Mouse (Mus musculus) hindbrain, embryonic 13.5 days (tissue): ENCODE results near the gene Siglec1. TPM values are rescaled to one million over a fixed set of nuclear protein-coding genes. Genes with fewer than 3 reads are reported as not detected.
"Not testable (repeated sequence)": the region's sequence is repeated elsewhere in the genome, so short reads cannot be mapped to it uniquely, and the experiment has no call there.

Experiments
- ATAC-seq: fragments of 200-750 bp; cut with Nextera tagmentation; 2 replicates; pipeline ENCODE4 v1.8.0; 2017; ENCODE audit warnings: moderate TSS enrichment; ENCODE audit not compliant: low FRiP score
- H3K27ac ChIP-seq: fragments of 300-500 bp; sonication (generic); 2 replicates; pipeline ENCODE4 v1.5.1; 2015; ENCODE audit warnings: inconsistent platforms, mild to moderate bottlenecking, moderate library complexity
- H3K27me3 ChIP-seq: fragments of 300-500 bp; sonication (generic); 2 replicates; pipeline ENCODE4 v1.6.1; 2015; ENCODE audit warnings: mild to moderate bottlenecking, inconsistent platforms
- H3K36me3 ChIP-seq: fragments of 300-500 bp; sonication (generic); 2 replicates; pipeline ENCODE4 v1.6.1; 2015; ENCODE audit warnings: mild to moderate bottlenecking, inconsistent platforms
- H3K4me1 ChIP-seq: fragments of 300-500 bp; sonication (generic); replicated peaks from 2 replicates; pipeline ENCODE4 v1.6.1; 2015; ENCODE audit warnings: inconsistent platforms
- H3K4me2 ChIP-seq: fragments of 300-500 bp; sonication (generic); 2 replicates; pipeline ENCODE4 v1.6.1; 2015; ENCODE audit warnings: inconsistent platforms, mild to moderate bottlenecking, moderate library complexity
- H3K4me3 ChIP-seq: fragments of 300-500 bp; sonication (generic); 2 replicates; pipeline ENCODE4 v1.5.1; 2015; ENCODE audit warnings: mild to moderate bottlenecking, inconsistent platforms
- H3K9ac ChIP-seq: fragments of 300-500 bp; sonication (generic); 2 replicates; pipeline ENCODE4 v1.6.1; 2015; ENCODE audit warnings: mild to moderate bottlenecking, inconsistent platforms
- H3K9me3 ChIP-seq: fragments of 300-500 bp; sonication (generic); 2 replicates; pipeline ENCODE4 v1.6.1; 2016; ENCODE audit warnings: inconsistent platforms
- WGBS: fragments of 180-500 bp; shearing (Covaris S2); methylation state at CpG from one replicate; pipeline ENCODE4 v1.1.7; 2015; 5-methylcytosine and 5-hydroxymethylcytosine counted together
- polyA plus RNA-seq: library from polyadenylated mRNA; unstranded; fragments of >200 nt; fragmentation: Nextera tagmentation; extraction: Ambion mirVana; gene quantifications from 2 replicates; pipeline ENCODE4 v1.2.1, GENCODE M21; 2015

Gene Siglec1
- polyA plus RNA-seq, 1 experiment from 2014 or later = 0.23 TPM

DNA sequence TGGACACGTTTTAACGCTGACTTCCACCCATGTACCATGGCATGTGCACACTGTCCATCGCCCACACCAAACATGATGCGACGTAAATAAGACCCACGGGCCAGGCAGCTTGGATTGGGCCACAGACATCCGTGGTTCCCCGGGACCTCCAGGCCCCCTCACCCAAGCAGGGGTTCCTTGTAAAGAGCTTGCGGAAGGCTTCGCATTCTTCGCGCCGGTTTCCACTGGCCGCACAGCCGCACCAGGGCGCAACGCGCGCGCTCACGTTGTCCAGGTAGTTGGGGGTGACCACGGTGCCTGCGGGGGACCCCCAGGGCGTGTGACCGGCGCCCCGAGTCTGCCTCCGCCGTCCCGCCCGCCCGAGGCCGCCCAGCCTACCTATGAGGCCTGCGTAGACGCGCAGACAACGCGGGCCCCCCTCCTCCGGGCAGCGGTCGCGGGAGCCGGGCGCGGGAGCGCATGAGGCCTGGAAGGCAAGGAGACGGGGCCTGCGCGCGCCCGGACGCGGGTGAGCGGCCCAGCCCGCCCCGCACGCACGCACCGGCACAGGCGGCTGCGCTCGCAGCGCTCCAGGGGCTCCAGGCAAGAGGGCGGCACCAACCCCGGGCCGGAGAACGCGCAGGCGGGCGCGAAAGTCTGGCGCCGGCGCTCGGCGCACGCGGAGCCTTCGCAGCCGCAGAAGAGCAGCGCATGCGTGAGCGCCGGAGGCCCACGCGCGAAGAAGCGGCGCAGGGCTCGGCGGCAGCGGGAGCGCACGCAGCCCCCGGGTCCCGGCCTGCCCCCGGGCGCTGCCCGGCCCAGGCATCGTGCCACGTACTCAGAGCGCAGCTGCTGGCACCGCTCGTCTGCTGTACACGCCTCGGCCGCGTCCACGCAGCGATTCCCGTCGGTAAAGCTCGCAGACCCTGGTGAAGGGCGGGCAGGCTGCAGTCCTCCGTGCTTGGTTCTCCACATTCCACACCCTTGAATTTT lies 45.4 kb downstream of the Siglec1 start:
- Histone ChIP-seq H3K4me3 (peak overlapping the region; percentile 61), H3K4me1 (peaks cover 22% of the 10 kb centered on the region), H3K4me2 (peak overlapping the region; percentile 83), H3K27ac (peak overlapping the region; percentile 76), H3K36me3 (no peaks in the 10 kb centered on the region), H3K27me3 (peaks cover 43% of the 10 kb centered on the region), H3K9ac (peak overlapping the region; percentile 80), H3K9me3 (no peaks in the 10 kb centered on the region)
- WGBS = 3% methylated on average over 110 of the region's 115 CpGs
- ATAC-seq = peak; percentile 81

- no peak overlapping the region for H3K9ac ChIP-seq
- H3K9me3 ChIP-seq = 0 out of 2 replicates have a peak, but pooled peaks cover 3% of the 10 kb centered on the region
- H3K36me3 ChIP-seq = no peaks in the 10 kb centered on the region
- no peak overlapping the region for H3K4me2 ChIP-seq
- WGBS = 87% methylated on average over 5 of the region's 5 CpGs
- H3K27ac ChIP-seq = no peak overlapping the region
- H3K27me3 ChIP-seq = peaks cover 43% of the 10 kb centered on the region
- no peak overlapping the region for H3K4me3 ChIP-seq
- no peak for ATAC-seq
- peaks cover 22% of the 10 kb centered on the region for H3K4me1 ChIP-seq
Observed at GRCm38 (mm10) chr2:131038675-131039074, 47.9 kb downstream of the Siglec1 start.

DNA sequence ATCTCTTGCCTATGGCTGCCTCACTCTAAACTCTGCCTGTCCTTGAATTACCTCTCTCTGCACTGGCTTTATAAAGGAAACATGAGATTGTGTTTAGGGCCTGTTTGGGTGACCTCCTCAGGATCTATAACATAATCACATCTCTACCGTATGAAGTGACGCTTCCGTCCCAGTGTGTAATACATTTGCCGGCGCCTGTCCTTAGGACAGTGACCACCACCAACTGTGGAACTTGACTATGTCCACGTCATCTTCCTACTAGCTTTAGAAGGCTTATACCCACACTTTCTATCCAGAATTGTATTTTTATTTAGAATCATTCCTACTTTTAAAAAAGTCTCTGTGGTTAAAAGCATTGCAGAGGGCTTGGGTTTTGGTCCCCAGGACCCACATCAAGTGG lies 48.4 kb downstream of the Siglec1 start:
- H3K4me2 ChIP-seq = no peak overlapping the region
- 0 out of 2 replicates have a peak, but pooled peaks cover 8% of the 10 kb centered on the region for H3K9me3 ChIP-seq
- H3K27ac ChIP-seq = no peak overlapping the region
- H3K4me3 ChIP-seq = no peak overlapping the region
- H3K4me1 ChIP-seq = peaks cover 22% of the 10 kb centered on the region
- WGBS = 92% methylated on average over 6 of the region's 6 CpGs
- H3K9ac ChIP-seq = no peak overlapping the region
- H3K27me3 ChIP-seq = peaks cover 42% of the 10 kb centered on the region
- ATAC-seq = no peak
- H3K36me3 ChIP-seq = no peaks in the 10 kb centered on the region

GRCm38 (mm10) chr2:131037226-131037990 lies 49.2 kb downstream of the Siglec1 start:
- Histone ChIP-seq H3K27me3 (peaks cover 34% of the 10 kb centered on the region), H3K4me3 (no peak overlapping the region), H3K4me2 (no peak overlapping the region), H3K9me3 (0 out of 2 replicates have a peak, but pooled peaks cover 8% of the 10 kb centered on the region), H3K9ac (no peak overlapping the region), H3K4me1 (peaks cover 22% of the 10 kb centered on the region), H3K27ac (no peak overlapping the region), H3K36me3 (no peaks in the 10 kb centered on the region)
- WGBS = 69% methylated on average over 17 of the region's 17 CpGs
- ATAC-seq = no peak

GRCm38 (mm10) chr2:131036757-131037156 lies 49.8 kb downstream of the Siglec1 start:
- Histone ChIP-seq H3K4me2 (no peak overlapping the region), H3K9ac (no peak overlapping the region), H3K27me3 (peaks cover 27% of the 10 kb centered on the region), H3K4me1 (peaks cover 19% of the 10 kb centered on the region), H3K36me3 (no peaks in the 10 kb centered on the region), H3K9me3 (0 out of 2 replicates have a peak, but pooled peaks cover 8% of the 10 kb centered on the region), H3K27ac (no peak overlapping the region), H3K4me3 (no peak overlapping the region)
- ATAC-seq = no peak

DNA sequence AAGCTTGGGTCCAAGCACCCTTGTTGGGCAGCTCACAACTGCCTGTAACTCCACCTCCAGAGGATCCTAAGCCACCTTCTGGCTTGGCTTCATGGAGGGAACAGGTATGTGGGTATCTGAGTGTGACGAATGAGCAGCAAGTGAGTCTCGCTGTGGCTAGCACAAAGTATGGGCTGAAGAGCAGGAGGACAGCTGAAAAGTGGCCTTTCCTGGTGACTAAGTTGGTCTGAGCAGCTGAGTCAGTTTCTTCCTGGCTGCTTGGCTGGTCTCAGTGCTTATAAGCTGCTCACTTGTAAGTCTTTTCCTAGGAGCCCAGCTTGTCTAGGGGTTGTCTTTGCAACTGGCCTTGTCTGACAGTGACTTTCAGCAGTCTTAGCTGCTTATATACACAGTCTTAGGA lies 50.2 kb downstream of the Siglec1 start:
- WGBS = 97% methylated on average over 2 of the region's 2 CpGs
- no peak for ATAC-seq
- no peaks in the 10 kb centered on the region for H3K36me3 ChIP-seq

GRCm38 (mm10) chr2:131031406-131031805 lies 55.2 kb downstream of the Siglec1 start:
- H3K9me3 ChIP-seq, H3K27ac ChIP-seq, ATAC-seq, H3K27me3 ChIP-seq, H3K4me3 ChIP-seq, H3K4me1 ChIP-seq, H3K9ac ChIP-seq, H3K4me2 ChIP-seq: not testable (repeated sequence)
- 56% methylated on average over 1 of the region's 1 CpGs for WGBS
- peaks cover 22% of the 10 kb centered on the region for H3K36me3 ChIP-seq

More for the DNA sequence above, 50.2 kb downstream of the Siglec1 start:
- Histone ChIP-seq H3K27me3 (peaks cover 23% of the 10 kb centered on the region), H3K4me1 (peaks cover 14% of the 10 kb centered on the region), H3K9me3 (0 out of 2 replicates have a peak, but pooled peaks cover 8% of the 10 kb centered on the region), H3K4me3 (no peak overlapping the region), H3K4me2 (no peak overlapping the region), H3K9ac (no peak overlapping the region), H3K27ac (no peak overlapping the region)

DNA sequence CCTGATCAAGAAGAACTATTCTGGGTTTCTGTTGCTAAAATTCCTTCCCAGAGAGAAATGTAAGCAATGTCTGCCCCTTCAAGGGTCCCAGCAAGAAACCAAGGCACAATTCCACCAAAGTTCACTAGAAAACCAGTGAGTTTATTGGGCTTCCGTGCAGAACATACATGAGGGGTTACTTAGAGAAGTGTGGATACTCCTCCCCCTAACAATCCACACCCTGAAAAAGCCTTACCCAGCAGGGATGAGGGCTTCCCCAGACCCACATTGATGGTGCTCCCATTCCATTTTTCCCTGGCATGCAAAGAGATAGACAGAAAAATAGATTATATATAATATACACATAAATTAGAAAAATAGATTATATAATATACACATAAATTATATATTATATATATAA lies 55.6 kb downstream of the Siglec1 start:
- 89% methylated on average over 1 of the region's 1 CpGs for WGBS
- 0 out of 2 replicates have a peak, but pooled peaks cover 8% of the 10 kb centered on the region for H3K9me3 ChIP-seq
- H3K36me3 ChIP-seq = peaks cover 26% of the 10 kb centered on the region
- H3K4me2 ChIP-seq = no peak overlapping the region
- H3K27ac ChIP-seq = no peak overlapping the region
- ATAC-seq = no peak
- no peaks in the 10 kb centered on the region for H3K27me3 ChIP-seq
- no peaks in the 10 kb centered on the region for H3K4me1 ChIP-seq
- H3K9ac ChIP-seq = no peak overlapping the region
- no peak overlapping the region for H3K4me3 ChIP-seq

GRCm38 (mm10) chr2:131030561-131030960 lies 56.0 kb downstream of the Siglec1 start:
- H3K4me2 ChIP-seq = no peak overlapping the region
- ATAC-seq = no peak
- H3K9me3 ChIP-seq = 0 out of 2 replicates have a peak, but pooled peaks cover 8% of the 10 kb centered on the region
- H3K4me3 ChIP-seq = no peak overlapping the region
- no peaks in the 10 kb centered on the region for H3K27me3 ChIP-seq
- 93% methylated on average over 2 of the region's 2 CpGs for WGBS
- H3K27ac ChIP-seq = no peak overlapping the region
- H3K9ac ChIP-seq = no peak overlapping the region
- no peaks in the 10 kb centered on the region for H3K4me1 ChIP-seq
- H3K36me3 ChIP-seq = peaks cover 31% of the 10 kb centered on the region

GRCm38 (mm10) chr2:131029065-131029935 lies 57.3 kb downstream of the Siglec1 start:
- WGBS = 79% methylated on average over 9 of the region's 9 CpGs
- Histone ChIP-seq H3K36me3 (peaks cover 41% of the 10 kb centered on the region), H3K27ac (no peak overlapping the region), H3K4me2 (no peak overlapping the region), H3K9me3 (0 out of 2 replicates have a peak, but pooled peaks cover 8% of the 10 kb centered on the region), H3K9ac (no peak overlapping the region), H3K4me1 (no peaks in the 10 kb centered on the region), H3K4me3 (no peak overlapping the region), H3K27me3 (no peaks in the 10 kb centered on the region)
- no peak for ATAC-seq

GRCm38 (mm10) chr2:131026941-131027340 lies 59.6 kb downstream of the Siglec1 start:
- Histone ChIP-seq H3K9me3 (no peaks in the 10 kb centered on the region), H3K4me1 (no peaks in the 10 kb centered on the region), H3K9ac (no peak overlapping the region), H3K36me3 (peaks cover 63% of the 10 kb centered on the region), H3K4me2 (no peak overlapping the region), H3K27ac (no peak overlapping the region), H3K4me3 (no peak overlapping the region), H3K27me3 (no peaks in the 10 kb centered on the region)
- 88% methylated on average over 3 of the region's 3 CpGs for WGBS
- ATAC-seq = no peak
